Mouse (Mus musculus) kidney, adult 18-20 months (tissue): ENCODE results near the gene Gm28048.

Source experiments
- DNase-seq: peaks from one replicate; pipeline ENCODE4 v3.0.0; 2021

Gene Gm28048

GRCm38 (mm10) chr11:22937716-22938316, 44.1 kb downstream of the Gm28048 start:
- DNase-seq = no peak

- no peak for DNase-seq
Observed at GRCm38 (mm10) chr11:22936446-22937125, 45.3 kb downstream of the Gm28048 start.

- DNase-seq = no peak
Observed at GRCm38 (mm10) chr11:22932167-22932566, 49.7 kb downstream of the Gm28048 start.

GRCm38 (mm10) chr11:22931320-22931905, 50.5 kb downstream of the Gm28048 start:
- no peak for DNase-seq

GRCm38 (mm10) chr11:22930129-22930528, 51.8 kb downstream of the Gm28048 start:
- no peak for DNase-seq

- DNase-seq = no peak
Observed at GRCm38 (mm10) chr11:22928586-22929169, 53.2 kb downstream of the Gm28048 start.

GRCm38 (mm10) chr11:22923606-22924005, 58.3 kb downstream of the Gm28048 start:
- no peak for DNase-seq

- DNase-seq = no peak
Observed at GRCm38 (mm10) chr11:22922546-22922945, 59.3 kb downstream of the Gm28048 start.

GRCm38 (mm10) chr11:22919336-22919735, 62.6 kb downstream of the Gm28048 start:
- no peak for DNase-seq

GRCm38 (mm10) chr11:22917786-22918185, 64.1 kb downstream of the Gm28048 start:
- DNase-seq = no peak

- no peak for DNase-seq
Observed at GRCm38 (mm10) chr11:22913744-22914143, 68.1 kb downstream of the Gm28048 start.

GRCm38 (mm10) chr11:22911831-22912230, 70.1 kb downstream of the Gm28048 start:
- DNase-seq = no peak

- no peak for DNase-seq
Observed at GRCm38 (mm10) chr11:22906453-22906865, 75.4 kb downstream of the Gm28048 start.

GRCm38 (mm10) chr11:22902923-22903322, 79.0 kb downstream of the Gm28048 start:
- no peak for DNase-seq

GRCm38 (mm10) chr11:22900041-22900440, 81.8 kb downstream of the Gm28048 start:
- no peak for DNase-seq

GRCm38 (mm10) chr11:22897642-22898041, 84.2 kb downstream of the Gm28048 start:
- no peak for DNase-seq

- no peak for DNase-seq
Observed at GRCm38 (mm10) chr11:22897127-22897526, 84.8 kb downstream of the Gm28048 start.

GRCm38 (mm10) chr11:22893075-22893474, 88.8 kb downstream of the Gm28048 start:
- no peak for DNase-seq

- DNase-seq = no peak
Observed at GRCm38 (mm10) chr11:22892466-22892865, 89.4 kb downstream of the Gm28048 start.

GRCm38 (mm10) chr11:22891876-22892275, 90.0 kb downstream of the Gm28048 start:
- peak; percentile 23 for DNase-seq

- DNase-seq = no peak
Observed at GRCm38 (mm10) chr11:22891242-22891641, 90.6 kb downstream of the Gm28048 start.

GRCm38 (mm10) chr11:22889224-22889623, 92.7 kb downstream of the Gm28048 start:
- DNase-seq = no peak

- DNase-seq = no peak
Observed at GRCm38 (mm10) chr11:22886991-22887390, 94.9 kb downstream of the Gm28048 start.

- no peak for DNase-seq
Observed at GRCm38 (mm10) chr11:22885350-22885749, 96.5 kb downstream of the Gm28048 start.
